Mouse (Mus musculus) ES-E14 (cell line): ENCODE measurements around the gene Dnajb2.

ENCODE experiments used
- CHD2 ChIP-seq: IDR thresholded peaks from 2 replicates; pipeline ENCODE4 v1.6.1; 2014; ENCODE audit warnings: mild to moderate bottlenecking, low read depth, low read length, inconsistent platforms
- ZNF384 ChIP-seq: IDR thresholded peaks from 2 replicates; pipeline ENCODE4 v1.6.1; 2012; ENCODE audit warnings: low read depth, low read length, inconsistent platforms

GRCm38 (mm10) chr1:75215785-75216184 lies 20.4 kb upstream of the Dnajb2 start:
- no peak for TF ChIP-seq CHD2
- no peak for TF ChIP-seq ZNF384
